Comparison of ENCODE assay signal across 8 mouse cellular contexts in genomic region chr19:6503926-6504655, GRCm38 (mm10). TPM values are rescaled to one million over a fixed set of nuclear protein-coding genes. Genes with fewer than 3 reads are reported as not detected.
DNase-seq lines count a peak whose midpoint lies in the region; ATAC-seq and TF ChIP-seq lines count a peak whose summit lies in the region.

No protein-coding gene starts in this region.

- H3K4me3 ChIP-seq in heart, embryonic 12.5 days = no peak overlapping the region
- H3K4me3 ChIP-seq in heart, embryonic 10.5 days = no peak overlapping the region
- no peak overlapping the region for H3K4me3 ChIP-seq in intestine, postnatal 0 days (ENCODE audit: low read depth, low read length)

- WGBS in heart, embryonic 12.5 days = 30% methylated on average over 16 of the region's 16 CpGs
- 33% methylated on average over 16 of the region's 16 CpGs for WGBS in heart, embryonic 10.5 days
- WGBS in intestine, postnatal 0 days = 30% methylated on average over 16 of the region's 16 CpGs

- H3K9me3 ChIP-seq in heart, embryonic 12.5 days (replicated peaks) = no peaks in the 10 kb centered on the region
- H3K9me3 ChIP-seq in heart, embryonic 10.5 days = no peaks in the 10 kb centered on the region
- no peaks in the 10 kb centered on the region for H3K9me3 ChIP-seq in intestine, postnatal 0 days (ENCODE audit: control insufficient read depth)

- TF ChIP-seq CTCF in intestine, postnatal 0 days (IDR thresholded peaks at IDR 0.05; ENCODE audit: low read depth) = no peak

- H3K9ac ChIP-seq in heart, embryonic 12.5 days = no peak overlapping the region
- no peak overlapping the region for H3K9ac ChIP-seq in intestine, postnatal 0 days (ENCODE audit: low read depth, low read length)

- no peaks in the 10 kb centered on the region for H3K36me3 ChIP-seq in heart, embryonic 12.5 days
- no peaks in the 10 kb centered on the region for H3K36me3 ChIP-seq in heart, embryonic 10.5 days
- H3K36me3 ChIP-seq in intestine, postnatal 0 days (ENCODE audit: control insufficient read depth, insufficient read depth) = no peaks in the 10 kb centered on the region

- H3K27me3 ChIP-seq in heart, embryonic 12.5 days (replicated peaks) = peaks cover 94% of the 10 kb centered on the region
- H3K27me3 ChIP-seq in heart, embryonic 10.5 days (ENCODE audit: insufficient read depth, poor library complexity, severe bottlenecking) = peaks cover 96% of the 10 kb centered on the region
- peaks cover 69% of the 10 kb centered on the region for H3K27me3 ChIP-seq in intestine, postnatal 0 days (replicated peaks; ENCODE audit: control insufficient read depth, insufficient read depth, low read length)

- H3K4me1 ChIP-seq in heart, embryonic 12.5 days (replicated peaks) = peaks cover 19% of the 10 kb centered on the region
- H3K4me1 ChIP-seq in heart, embryonic 10.5 days = peaks cover 13% of the 10 kb centered on the region
- 0 out of 2 replicates have a peak, but pooled peaks cover 9% of the 10 kb centered on the region for H3K4me1 ChIP-seq in intestine, postnatal 0 days (replicated peaks; ENCODE audit: control insufficient read depth, insufficient read depth, low read length)

- ATAC-seq in heart, embryonic 12.5 days (ENCODE audit: insufficient number of reproducible peaks, low FRiP score) = peak; percentile 67
- ATAC-seq in intestine, postnatal 0 days = peak; percentile 12; the same call in 1 of the 2 replicates

- peak overlapping the region; percentile 2; the same call in 1 of the 2 replicates for H3K4me2 ChIP-seq in heart, embryonic 12.5 days
- no peak overlapping the region for H3K4me2 ChIP-seq in intestine, postnatal 0 days (replicated peaks; ENCODE audit: low read depth)

- no peak for DNase-seq in heart, embryonic 10.5 days (ENCODE audit: low spot score)
- peak; percentile 94 for DNase-seq in 3134 (ENCODE audit: extremely low read depth, insufficient read length, low spot score)
- peak; percentile 68 to 71 for DNase-seq in cerebellum, adult 18-20 months
- DNase-seq in testis, postnatal 14 days (ENCODE audit: low spot score) = peak; percentile 39
- no peak for DNase-seq in spleen, postnatal 10 days (ENCODE audit: low spot score in 2 of 2)
- DNase-seq in thymus, postnatal 10 days (ENCODE audit: low spot score in 2 of 2) = no peak

- H3K27ac ChIP-seq in heart, embryonic 12.5 days (ENCODE audit: poor library complexity, severe bottlenecking) = no peak overlapping the region
- H3K27ac ChIP-seq in heart, embryonic 10.5 days = no peak overlapping the region
- H3K27ac ChIP-seq in intestine, postnatal 0 days (ENCODE audit: low read depth, low read length) = no peak overlapping the region

RNA-seq across cellular contexts. Expression of gene Slc22a12, which starts 38.7 kb away (rescaled TPM):
- not detected in 2 replicates for polyA plus RNA-seq in heart, embryonic 12.5 days (2016; fragmentation: Nextera tagmentation; extraction: Ambion mirVana)
- polyA plus RNA-seq in heart, embryonic 10.5 days (2016; fragmentation: Nextera tagmentation; extraction: Ambion mirVana) = not detected in 2 replicates
- polyA plus RNA-seq in intestine, postnatal 0 days (2015; fragmentation: Nextera tagmentation; extraction: Ambion mirVana) = not detected in 2 replicates

Comparison
In these comparisons a context has a peak if more than half of its experiments do, and no peak if none do; other contexts are left out.
1. DNase-seq: peak in 3134 (single experiment), cerebellum, adult 18-20 months (2 of 2) and testis, postnatal 14 days (single experiment); none in heart, embryonic 10.5 days (single experiment), spleen, postnatal 10 days (0 of 2) and thymus, postnatal 10 days (0 of 2).